Mouse (Mus musculus) liver, adult 2 months (tissue): ENCODE results near the gene Itga4. TPM values are rescaled to one million over a fixed set of nuclear protein-coding genes. Genes with fewer than 3 reads are reported as not detected.

ENCODE experiments used
- DNase-seq: peaks from one replicate; pipeline ENCODE4 v3.0.0-alpha.2; 2011; ENCODE audit warnings: low read depth, low spot score; ENCODE audit errors: extremely low read depth
- H3K27ac ChIP-seq: fragments of 200-500 bp; replicated peaks from 2 replicates; pipeline ENCODE4 v1.5.1; 2012; ENCODE audit warnings: low read depth, mild to moderate bottlenecking, control low read depth, inconsistent platforms, low read length; ENCODE audit not compliant: insufficient read depth
- H3K27me3 ChIP-seq: fragments of 200-500 bp; 2 replicates; pipeline ENCODE4 v1.6.1; 2012; ENCODE audit warnings: mild to moderate bottlenecking, moderate library complexity, low read length, inconsistent platforms; ENCODE audit not compliant: control insufficient read depth, insufficient read depth
- H3K36me3 ChIP-seq: fragments of 200-500 bp; 2 replicates; pipeline ENCODE4 v1.6.1; 2012; ENCODE audit warnings: low read length, inconsistent platforms; ENCODE audit not compliant: control insufficient read depth, insufficient read depth
- H3K4me1 ChIP-seq: fragments of 200-500 bp; 2 replicates; pipeline ENCODE4 v1.6.1; 2011; ENCODE audit warnings: low read length; ENCODE audit not compliant: control insufficient read depth, insufficient read depth
- H3K4me3 ChIP-seq: fragments of 200-500 bp; 2 replicates; pipeline ENCODE4 v1.5.1; 2011; ENCODE audit warnings: low read depth, mild to moderate bottlenecking, control low read depth, low read length, moderate library complexity; ENCODE audit not compliant: insufficient read depth
- H3K79me2 ChIP-seq: fragments of 200-500 bp; 2 replicates; pipeline ENCODE4 v1.6.1; 2012; ENCODE audit warnings: inconsistent platforms, mild to moderate bottlenecking, low read length, moderate library complexity; ENCODE audit not compliant: control insufficient read depth, insufficient read depth
- H3K9ac ChIP-seq: fragments of 200-500 bp; 2 replicates; pipeline ENCODE4 v1.6.1; 2012; ENCODE audit warnings: low read depth, mild to moderate bottlenecking, control low read depth, inconsistent platforms, low read length
- CTCF ChIP-seq: fragments of 200-500 bp; IDR thresholded peaks from 2 replicates; pipeline ENCODE4 v1.5.1; 2011; ENCODE audit warnings: low read depth, low read length, control low read depth
- POLR2A ChIP-seq: fragments of 200-500 bp; IDR thresholded peaks from 2 replicates; pipeline ENCODE4 v1.6.1; 2011; ENCODE audit warnings: low read length, control low read depth; ENCODE audit not compliant: insufficient read depth; ENCODE audit errors: extremely low read depth
- WGBS: fragments of 180-500 bp; shearing (Covaris S2); methylation state at CpG from one replicate; pipeline ENCODE4 v1.1.7; 2018; 5-methylcytosine and 5-hydroxymethylcytosine counted together
- polyA plus RNA-seq: library from polyadenylated mRNA; depleted of rRNA; stranded (reverse); fragments of >200 nt; gene quantifications from 2 replicates; pipeline ENCODE4 v1.2.3, GENCODE M21; 2012
- total RNA-seq: library from RNA; depleted of rRNA; stranded (reverse); fragments of >200 nt; gene quantifications from 2 replicates; pipeline ENCODE4 v1.2.3, GENCODE M21; 2014

The Itga4 gene
- total and polyA plus RNA-seq, 2 experiments: 0.48 to 2.0 TPM

GRCm38 (mm10) chr2:79343115-79343514, 87.9 kb downstream of the Itga4 start:
- no peak for TF ChIP-seq POLR2A
- 79% methylated on average over 8 of the region's 8 CpGs for WGBS
- no peak overlapping the region for H3K27ac ChIP-seq
- H3K79me2 ChIP-seq: no peaks in the 10 kb centered on the region
- H3K9ac ChIP-seq: no peak overlapping the region
- no peaks in the 10 kb centered on the region for H3K4me1 ChIP-seq
- no peak for DNase-seq
- peaks cover 3% of the 10 kb centered on the region for H3K36me3 ChIP-seq
- H3K4me3 ChIP-seq: no peak overlapping the region
- no peaks in the 10 kb centered on the region for H3K27me3 ChIP-seq

DNA sequence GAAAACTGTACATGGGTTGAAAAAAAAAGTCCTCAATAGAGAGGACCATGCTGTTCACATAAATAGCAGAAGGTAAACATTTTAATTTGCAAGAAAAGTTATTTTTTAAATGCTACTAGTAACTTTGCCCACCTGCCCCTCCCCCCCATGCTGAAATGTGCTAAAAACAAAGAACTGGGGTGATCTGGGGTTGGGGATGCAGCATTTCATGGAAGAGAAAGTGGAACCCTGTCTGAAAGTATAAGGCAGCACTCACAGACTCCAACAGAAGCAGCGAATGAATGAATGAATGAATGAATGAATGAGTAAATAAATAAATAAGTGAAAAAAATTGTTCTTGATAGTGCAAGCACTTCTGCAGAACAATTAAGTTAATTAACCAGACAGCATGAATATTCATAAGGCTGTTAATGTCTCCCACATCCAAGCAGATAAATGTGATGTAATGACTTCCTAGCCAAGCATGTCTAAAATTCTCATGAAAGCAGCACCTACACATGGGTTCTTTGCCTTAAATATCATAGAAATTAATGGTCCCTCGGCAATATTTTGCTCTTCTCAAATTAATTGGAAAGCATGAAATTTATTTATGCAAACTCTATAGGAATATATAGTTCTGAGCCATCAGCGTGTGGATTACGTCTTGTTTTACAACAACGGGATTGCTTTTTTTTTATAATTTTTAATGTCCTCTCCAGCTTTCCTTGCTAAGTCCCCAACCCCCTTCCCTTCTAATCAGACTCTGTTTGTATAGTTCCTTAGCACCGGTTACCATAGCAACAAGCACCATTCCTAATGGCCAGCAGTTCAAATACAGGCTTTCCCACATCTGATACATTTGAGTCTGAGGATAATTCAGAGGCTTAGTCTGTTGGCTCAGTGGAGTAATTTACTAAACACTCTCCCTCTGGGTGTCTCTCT, 96.2 kb downstream of the Itga4 start:
- no peaks in the 10 kb centered on the region for H3K27me3 ChIP-seq
- no peak overlapping the region for H3K27ac ChIP-seq
- H3K4me1 ChIP-seq: no peaks in the 10 kb centered on the region
- no peak for DNase-seq
- H3K4me3 ChIP-seq: no peak overlapping the region
- TF ChIP-seq CTCF (no peak), POLR2A (no peak)
- no peak overlapping the region for H3K9ac ChIP-seq
- WGBS: 84% methylated on average over 6 of the region's 6 CpGs
- H3K36me3 ChIP-seq: no peaks in the 10 kb centered on the region; the same call in 1 of the 2 replicates
- H3K79me2 ChIP-seq: no peaks in the 10 kb centered on the region

- Histone ChIP-seq H3K27me3 (no peaks in the 10 kb centered on the region), H3K79me2 (no peaks in the 10 kb centered on the region), H3K4me1 (no peaks in the 10 kb centered on the region), H3K36me3 (no peaks in the 10 kb centered on the region; the same call in 1 of the 2 replicates), H3K27ac (no peak overlapping the region), H3K9ac (no peak overlapping the region), H3K4me3 (no peak overlapping the region)
- DNase-seq: no peak
- TF ChIP-seq CTCF: no peak
- no peak for TF ChIP-seq POLR2A
- 84% methylated on average over 4 of the region's 4 CpGs for WGBS
Observed at GRCm38 (mm10) chr2:79352100-79352802, 97.0 kb downstream of the Itga4 start.

GRCm38 (mm10) chr2:79354773-79355172, 99.5 kb downstream of the Itga4 start:
- DNase-seq: no peak
- no peaks in the 10 kb centered on the region for H3K4me1 ChIP-seq
- peaks cover 2% of the 10 kb centered on the region; the same call in 1 of the 2 replicates for H3K36me3 ChIP-seq
- H3K4me3 ChIP-seq: no peak overlapping the region
- no peak overlapping the region for H3K9ac ChIP-seq
- H3K27me3 ChIP-seq: no peaks in the 10 kb centered on the region
- H3K79me2 ChIP-seq: no peaks in the 10 kb centered on the region
- no peak overlapping the region for H3K27ac ChIP-seq
- TF ChIP-seq POLR2A (no peak), CTCF (no peak)
- 91% methylated on average over 16 of the region's 16 CpGs for WGBS

GRCm38 (mm10) chr2:79357835-79358234, 102.6 kb downstream of the Itga4 start:
- WGBS: 90% methylated on average over 3 of the region's 3 CpGs
- H3K4me3 ChIP-seq: no peak overlapping the region

More at GRCm38 (mm10) chr2:79357835-79358234, 102.6 kb downstream of the Itga4 start:
- Histone ChIP-seq H3K27ac (no peak overlapping the region), H3K9ac (no peak overlapping the region), H3K4me1 (no peaks in the 10 kb centered on the region), H3K79me2 (no peaks in the 10 kb centered on the region), H3K27me3 (no peaks in the 10 kb centered on the region), H3K36me3 (peaks cover 2% of the 10 kb centered on the region; the same call in 1 of the 2 replicates)
- TF ChIP-seq POLR2A (no peak), CTCF (no peak)
- no peak for DNase-seq
